Mouse (Mus musculus) CH12.LX (cell line): ENCODE measurements around the gene Trp53inp2. TPM values are rescaled to one million over a fixed set of nuclear protein-coding genes. Genes with fewer than 3 reads are reported as not detected.

Source experiments
- polyA plus RNA-seq: library from polyadenylated mRNA; unstranded; fragments of >175 nt; gene quantifications from 2 replicates; pipeline ENCODE4 v1.2.1, GENCODE M21; 2012; ENCODE audit warnings: low read depth; ENCODE audit not compliant: insufficient read length
- total RNA-seq, 2 experiments: library from RNA; depleted of rRNA; stranded (reverse); fragments of 300-350 nt in 1 of 2; fragments of >200 nt in 1 of 2; gene quantifications; 2 replicates each; pipeline ENCODE4 v1.2.3; 2012 to 2014

The Trp53inp2 gene
- total and polyA plus RNA-seq, 3 experiments, result 2.4 to 6.9 (median 3.9) TPM

Other genes with a start within 250 kb of the Trp53inp2 start
- 28.5 and 31.1 TPM in 2 replicates for gene Itch, start 247.6 kb upstream of the Trp53inp2 start, total RNA-seq (2012; rRNA removed)
- 46.6 and 51.4 TPM in 2 replicates for gene Itch, start 247.6 kb upstream of the Trp53inp2 start, total RNA-seq (2014; rRNA removed)
- 23.0 and 25.3 TPM in 2 replicates for gene Itch, start 247.6 kb upstream of the Trp53inp2 start, polyA plus RNA-seq
- gene Dynlrb1, start 144.5 kb upstream of the Trp53inp2 start, total RNA-seq (2012; rRNA removed), result 152 and 166 TPM in 2 replicates
- 221 and 290 TPM in 2 replicates for gene Dynlrb1, start 144.5 kb upstream of the Trp53inp2 start, total RNA-seq (2014; rRNA removed)
- 302 and 312 TPM in 2 replicates for gene Dynlrb1, start 144.5 kb upstream of the Trp53inp2 start, polyA plus RNA-seq
- 3.2 and 4.2 TPM in 2 replicates for gene Map1lc3a, start 104.8 kb upstream of the Trp53inp2 start, total RNA-seq (2012; rRNA removed)
- 0.56 and 0.92 TPM in 2 replicates for gene Map1lc3a, start 104.8 kb upstream of the Trp53inp2 start, total RNA-seq (2014; rRNA removed)
- gene Map1lc3a, start 104.8 kb upstream of the Trp53inp2 start, polyA plus RNA-seq, result 0.23 and 0.40 TPM in 2 replicates
- gene Pigu, start 23.6 kb upstream of the Trp53inp2 start, total RNA-seq (2012; rRNA removed), result 26.5 and 29.0 TPM in 2 replicates
- 32.1 and 39.1 TPM in 2 replicates for gene Pigu, start 23.6 kb upstream of the Trp53inp2 start, total RNA-seq (2014; rRNA removed)
- 52.6 and 57.3 TPM in 2 replicates for gene Pigu, start 23.6 kb upstream of the Trp53inp2 start, polyA plus RNA-seq
- gene Ncoa6, start 92.8 kb downstream of the Trp53inp2 start, total RNA-seq (2012; rRNA removed), result 5.9 and 6.2 TPM in 2 replicates
- 5.2 and 5.4 TPM in 2 replicates for gene Ncoa6, start 92.8 kb downstream of the Trp53inp2 start, total RNA-seq (2014; rRNA removed)
- gene Ncoa6, start 92.8 kb downstream of the Trp53inp2 start, polyA plus RNA-seq, result 17.0 and 20.6 TPM in 2 replicates
- gene Acss2, start 136.9 kb downstream of the Trp53inp2 start, total RNA-seq (2012; rRNA removed), result 5.6 and 10.0 TPM in 2 replicates
- gene Acss2, start 136.9 kb downstream of the Trp53inp2 start, total RNA-seq (2014; rRNA removed), result 8.6 and 11.0 TPM in 2 replicates
- 3.0 and 3.4 TPM in 2 replicates for gene Acss2, start 136.9 kb downstream of the Trp53inp2 start, polyA plus RNA-seq
- 11.4 and 16.5 TPM in 2 replicates for gene Ggt7, start 137.2 kb downstream of the Trp53inp2 start, total RNA-seq (2012; rRNA removed)
- gene Ggt7, start 137.2 kb downstream of the Trp53inp2 start, total RNA-seq (2014; rRNA removed), result 1.7 and 2.5 TPM in 2 replicates
- gene Ggt7, start 137.2 kb downstream of the Trp53inp2 start, polyA plus RNA-seq, result 1.7 and 2.9 TPM in 2 replicates
- 16.8 and 17.3 TPM in 2 replicates for gene Gss, start 211.8 kb downstream of the Trp53inp2 start, total RNA-seq (2012; rRNA removed)
- gene Gss, start 211.8 kb downstream of the Trp53inp2 start, total RNA-seq (2014; rRNA removed), result 20.1 and 21.9 TPM in 2 replicates
- 18.0 and 20.6 TPM in 2 replicates for gene Gss, start 211.8 kb downstream of the Trp53inp2 start, polyA plus RNA-seq
- under 0.01 and 0.51 TPM in 2 replicates for gene Myh7b, start 230.2 kb downstream of the Trp53inp2 start, total RNA-seq (2012; rRNA removed)
- gene Myh7b, start 230.2 kb downstream of the Trp53inp2 start, total RNA-seq (2014; rRNA removed), result 0.43 TPM in 1 of 2 replicates, not detected in the other
- not detected in 2 replicates for gene Myh7b, start 230.2 kb downstream of the Trp53inp2 start, polyA plus RNA-seq